Mouse (Mus musculus): Measurements from ENCODE around the gene Gm49388. TPM values are rescaled to one million over a fixed set of nuclear protein-coding genes. Genes with fewer than 3 reads are reported as not detected.

Gene Gm49388
- polyA plus RNA-seq, 1 experiment, result not detected

DNA sequence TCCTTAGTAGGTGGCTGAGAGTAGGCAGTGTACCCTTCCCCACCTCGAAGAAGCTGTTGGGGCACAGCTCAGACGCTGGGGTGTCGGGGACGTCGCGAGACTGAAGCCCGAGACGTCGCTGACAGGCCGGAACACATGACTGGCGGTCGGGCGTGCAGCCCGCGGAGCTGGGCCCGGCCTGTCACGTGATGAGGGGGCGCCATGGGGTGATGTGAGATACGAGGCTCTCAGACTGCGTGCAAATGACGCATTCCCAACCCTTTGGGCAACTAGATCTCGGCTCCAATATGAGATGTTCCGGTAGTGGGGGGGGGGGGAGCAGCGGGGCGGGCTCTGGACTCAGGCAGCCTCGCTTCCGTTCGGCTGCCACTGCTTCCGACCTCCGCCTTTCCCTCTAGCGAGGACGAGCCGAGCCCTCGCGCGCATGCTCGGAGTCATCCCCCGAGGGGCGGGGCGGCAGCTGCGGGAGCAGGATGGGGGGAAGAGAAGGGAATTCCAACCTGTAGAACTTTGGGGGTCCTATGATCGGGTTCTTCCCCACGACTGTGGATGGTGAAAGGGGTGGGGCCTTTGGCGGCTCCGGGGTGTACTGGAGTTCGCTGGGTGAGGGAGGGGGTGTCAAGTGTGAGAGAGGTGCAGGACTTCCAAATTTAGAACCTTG, 56.1 kb downstream of the Gm49388 start:
- H3K4me1 ChIP-seq (ENCODE audit: control insufficient read depth, insufficient read depth, low read length), result peaks cover 13% of the 10 kb centered on the region
- no peak; the same call in 1 of the 2 replicates for TF ChIP-seq POLR2A (IDR thresholded peaks at IDR 0.05; ENCODE audit: control insufficient read depth, low read depth, low read length)
- TF ChIP-seq CTCF (IDR thresholded peaks at IDR 0.05; ENCODE audit: control insufficient read depth, insufficient read depth, insufficient replicate concordance, low read depth, low read length), result no peak
- peak overlapping the region; percentile 93 for H3K4me3 ChIP-seq (ENCODE audit: control insufficient read depth, low read depth, low read length)
- H3K27ac ChIP-seq (ENCODE audit: control insufficient read depth, insufficient read depth, low read depth, low read length), result peak overlapping the region; percentile 86
- no peaks in the 10 kb centered on the region for H3K27me3 ChIP-seq (ENCODE audit: control insufficient read depth, insufficient read depth, low read length)
- no peaks in the 10 kb centered on the region for H3K36me3 ChIP-seq (ENCODE audit: control insufficient read depth, insufficient read depth, low read length)

- no peaks in the 10 kb centered on the region for H3K36me3 ChIP-seq (ENCODE audit: control insufficient read depth, insufficient read depth, low read length)
- H3K27ac ChIP-seq (ENCODE audit: control insufficient read depth, insufficient read depth, low read depth, low read length), result peak overlapping the region; percentile 86
- TF ChIP-seq CTCF (IDR thresholded peaks at IDR 0.05; ENCODE audit: control insufficient read depth, insufficient read depth, insufficient replicate concordance, low read depth, low read length) (no peak), POLR2A (IDR thresholded peaks at IDR 0.05; ENCODE audit: control insufficient read depth, low read depth, low read length) (peak; percentile 44)
These were observed 56.8 kb downstream of the Gm49388 start for GRCm38 (mm10) chr7:127842001-127842718.

DNA sequence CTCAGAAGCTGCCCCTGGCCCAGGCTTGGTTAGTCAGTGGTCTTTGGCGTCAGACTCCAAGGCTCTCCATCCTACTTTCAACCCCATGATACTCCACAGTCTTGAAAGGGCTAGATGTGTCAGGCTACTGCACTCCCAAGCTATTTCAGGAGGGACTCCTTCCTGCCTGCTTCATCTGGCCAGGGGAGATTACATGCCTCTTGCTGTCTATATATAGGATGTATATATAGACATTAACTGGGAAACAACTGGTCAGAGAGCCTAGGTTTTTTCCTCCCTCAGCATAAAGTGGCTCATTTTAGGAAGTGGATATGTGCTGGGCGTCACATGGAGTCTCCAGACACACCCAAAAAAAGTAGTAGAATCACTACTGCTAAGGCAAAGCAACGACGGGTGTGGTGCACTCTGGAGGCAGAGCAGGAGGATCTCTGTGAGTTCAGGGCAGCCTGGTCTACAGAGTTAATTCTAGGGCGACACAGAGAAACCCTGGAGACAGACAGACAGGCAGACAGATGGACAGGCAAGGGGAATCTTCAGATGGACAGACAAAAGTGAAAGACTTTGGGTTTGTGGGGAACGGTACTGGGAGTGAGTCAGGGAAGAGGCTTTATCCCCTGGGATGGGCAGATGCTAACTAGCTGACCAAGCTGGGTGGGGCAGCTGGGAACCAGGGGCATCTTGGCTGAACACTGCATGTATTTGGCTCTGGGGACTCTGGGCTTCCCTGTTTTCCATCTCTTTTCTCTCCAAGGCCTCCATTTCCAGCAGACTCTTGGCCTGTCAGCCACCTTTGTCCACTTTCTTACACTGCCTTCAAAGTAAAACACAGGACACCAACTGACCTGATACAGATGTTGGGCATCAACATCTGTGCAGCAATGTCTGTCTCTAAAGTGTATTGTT, 64.8 kb downstream of the Gm49388 start:
- Histone ChIP-seq H3K27me3 (ENCODE audit: control insufficient read depth, insufficient read depth, low read length) (no peaks in the 10 kb centered on the region), H3K27ac (ENCODE audit: control insufficient read depth, insufficient read depth, low read depth, low read length) (no peak overlapping the region), H3K4me3 (ENCODE audit: control insufficient read depth, low read depth, low read length) (no peak overlapping the region), H3K36me3 (ENCODE audit: control insufficient read depth, insufficient read depth, low read length) (no peaks in the 10 kb centered on the region), H3K4me1 (ENCODE audit: control insufficient read depth, insufficient read depth, low read length) (no peaks in the 10 kb centered on the region)
- TF ChIP-seq POLR2A (IDR thresholded peaks at IDR 0.05; ENCODE audit: control insufficient read depth, low read depth, low read length), result no peak
- no peak for TF ChIP-seq CTCF (IDR thresholded peaks at IDR 0.05; ENCODE audit: control insufficient read depth, insufficient read depth, insufficient replicate concordance, low read depth, low read length)

More at GRCm38 (mm10) chr7:127842001-127842718, 56.8 kb downstream of the Gm49388 start:
- H3K27me3 ChIP-seq (ENCODE audit: control insufficient read depth, insufficient read depth, low read length), result no peaks in the 10 kb centered on the region
- peaks cover 13% of the 10 kb centered on the region for H3K4me1 ChIP-seq (ENCODE audit: control insufficient read depth, insufficient read depth, low read length)
- H3K4me3 ChIP-seq (ENCODE audit: control insufficient read depth, low read depth, low read length), result peak overlapping the region; percentile 93

GRCm38 (mm10) chr7:127850906-127851305, 65.5 kb downstream of the Gm49388 start:
- Histone ChIP-seq H3K4me3 (ENCODE audit: control insufficient read depth, low read depth, low read length) (no peak overlapping the region), H3K36me3 (ENCODE audit: control insufficient read depth, insufficient read depth, low read length) (no peaks in the 10 kb centered on the region), H3K4me1 (ENCODE audit: control insufficient read depth, insufficient read depth, low read length) (no peaks in the 10 kb centered on the region), H3K27me3 (ENCODE audit: control insufficient read depth, insufficient read depth, low read length) (no peaks in the 10 kb centered on the region), H3K27ac (ENCODE audit: control insufficient read depth, insufficient read depth, low read depth, low read length) (no peak overlapping the region)
- no peak for TF ChIP-seq POLR2A (IDR thresholded peaks at IDR 0.05; ENCODE audit: control insufficient read depth, low read depth, low read length)
- TF ChIP-seq CTCF (IDR thresholded peaks at IDR 0.05; ENCODE audit: control insufficient read depth, insufficient read depth, insufficient replicate concordance, low read depth, low read length), result no peak

Other genes with a start within 250 kb of the Gm49388 start
- gene Tmem265, start 224.2 kb upstream of the Gm49388 start, polyA plus RNA-seq (2012; rRNA removed), result 4.3 and 4.5 TPM in 2 replicates
- 1,776 and 1,820 TPM in 2 replicates for gene Phkg2, start 212.3 kb upstream of the Gm49388 start, polyA plus RNA-seq (2012; rRNA removed)
- gene Ccdc189, start 197.0 kb upstream of the Gm49388 start, polyA plus RNA-seq (2012; rRNA removed), result 200 and 220 TPM in 2 replicates
- gene Rnf40, start 196.8 kb upstream of the Gm49388 start, polyA plus RNA-seq (2012; rRNA removed), result 56.5 and 63.5 TPM in 2 replicates
- gene Zfp629, start 169.8 kb upstream of the Gm49388 start, polyA plus RNA-seq (2012; rRNA removed), result 10.4 and 14.9 TPM in 2 replicates
- 69.0 and 79.6 TPM in 2 replicates for gene Bcl7c, start 76.7 kb upstream of the Gm49388 start, polyA plus RNA-seq (2012; rRNA removed)
- 4.7 and 5.1 TPM in 2 replicates for gene Ctf1, start 72.9 kb upstream of the Gm49388 start, polyA plus RNA-seq (2012; rRNA removed)
- 0.07 TPM in 1 of 2 replicates, not detected in the other for gene Ctf2, start 53.4 kb upstream of the Gm49388 start, polyA plus RNA-seq (2012; rRNA removed)
- 36.9 and 37.2 TPM in 2 replicates for gene Fbxl19, start 41.1 kb upstream of the Gm49388 start, polyA plus RNA-seq (2012; rRNA removed)
- gene Orai3, start 15.8 kb upstream of the Gm49388 start, polyA plus RNA-seq (2012; rRNA removed), result 13.8 and 13.9 TPM in 2 replicates
- 15.9 and 18.2 TPM in 2 replicates for gene Setd1a, start 8.9 kb upstream of the Gm49388 start, polyA plus RNA-seq (2012; rRNA removed)
- gene Hsd3b7, start 15.0 kb downstream of the Gm49388 start, polyA plus RNA-seq (2012; rRNA removed), result 6.1 and 7.1 TPM in 2 replicates
- gene Stx4a, start 38.7 kb downstream of the Gm49388 start, polyA plus RNA-seq (2012; rRNA removed), result 18.3 and 19.4 TPM in 2 replicates
- gene Stx1b, start 38.9 kb downstream of the Gm49388 start, polyA plus RNA-seq (2012; rRNA removed), result 2.2 and 2.4 TPM in 2 replicates
- 57.9 and 60.3 TPM in 2 replicates for gene Zfp646, start 90.6 kb downstream of the Gm49388 start, polyA plus RNA-seq (2012; rRNA removed)
- gene Zfp668, start 91.2 kb downstream of the Gm49388 start, polyA plus RNA-seq (2012; rRNA removed), result 3.2 TPM in 2 replicates
- gene Prss53, start 105.4 kb downstream of the Gm49388 start, polyA plus RNA-seq (2012; rRNA removed), result 0.76 and 0.88 TPM in 2 replicates
- not detected in 2 replicates for gene Gm21974, start 109.8 kb downstream of the Gm49388 start, polyA plus RNA-seq (2012; rRNA removed)
- gene Vkorc1, start 110.0 kb downstream of the Gm49388 start, polyA plus RNA-seq (2012; rRNA removed), result 29.3 and 39.0 TPM in 2 replicates
- gene Bckdk, start 118.5 kb downstream of the Gm49388 start, polyA plus RNA-seq (2012; rRNA removed), result 7.9 and 10.6 TPM in 2 replicates
- 98.4 and 105 TPM in 2 replicates for gene Kat8, start 126.9 kb downstream of the Gm49388 start, polyA plus RNA-seq (2012; rRNA removed)
- 0.26 and 4.0 TPM in 2 replicates for gene Prss8, start 144.5 kb downstream of the Gm49388 start, polyA plus RNA-seq (2012; rRNA removed)
- 5.9 and 6.3 TPM in 2 replicates for gene Prss36, start 161.1 kb downstream of the Gm49388 start, polyA plus RNA-seq (2012; rRNA removed)
- gene Fus, start 181.8 kb downstream of the Gm49388 start, polyA plus RNA-seq (2012; rRNA removed), result 271 and 306 TPM in 2 replicates
- gene Pycard, start 208.3 kb downstream of the Gm49388 start, polyA plus RNA-seq (2012; rRNA removed), result 2.9 and 3.1 TPM in 2 replicates
- 0.25 and 0.32 TPM in 2 replicates for gene Trim72, start 218.3 kb downstream of the Gm49388 start, polyA plus RNA-seq (2012; rRNA removed)

Measured in testis, adult 2 months (tissue).